Mouse (Mus musculus): ENCODE data around the gene Txn1. TPM values are rescaled to one million over a fixed set of nuclear protein-coding genes. Genes with fewer than 3 reads are reported as not detected.

Gene Txn1
- polyA plus RNA-seq, 1 experiment from 2014 or later = 563 TPM

DNA sequence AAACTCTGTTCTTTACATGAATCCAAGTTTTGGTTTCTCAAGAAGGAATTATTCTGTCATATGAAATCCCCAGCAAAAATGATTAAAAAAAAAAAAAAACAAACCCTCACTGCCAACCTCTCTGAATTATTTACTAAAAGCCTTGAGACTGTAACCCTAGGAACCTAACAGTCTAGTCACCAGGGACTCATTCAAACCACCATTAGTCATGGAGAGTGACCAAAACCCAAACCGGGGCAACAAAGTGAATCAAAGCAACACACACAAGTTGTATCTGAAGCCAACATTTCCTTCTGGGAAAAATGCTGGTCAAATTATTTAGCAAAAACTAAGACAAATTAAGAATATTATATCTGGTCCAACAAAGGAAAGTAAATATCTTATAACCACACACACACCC, 3.3 kb downstream of the Txn1 start:
- no peak for ATAC-seq (ENCODE audit: low FRiP score, low TSS enrichment)
- Histone ChIP-seq H3K9ac (ENCODE audit: low read length) (no peak overlapping the region), H3K9me3 (ENCODE audit: control insufficient read depth, low read length) (no peaks in the 10 kb centered on the region; the same call in 1 of the 2 replicates), H3K27ac (replicated peaks) (no peak overlapping the region), H3K4me3 (ENCODE audit: low read depth, low read length) (no peak overlapping the region), H3K4me1 (replicated peaks; ENCODE audit: control insufficient read depth, insufficient read depth) (peaks cover 12% of the 10 kb centered on the region; the same call in 1 of the 2 replicates), H3K4me2 (replicated peaks; ENCODE audit: low read depth) (no peak overlapping the region), H3K27me3 (ENCODE audit: control insufficient read depth, insufficient read depth, low read length) (no peaks in the 10 kb centered on the region), H3K36me3 (ENCODE audit: control insufficient read depth, insufficient read depth, low read length) (peaks cover 30% of the 10 kb centered on the region)
- WGBS = 77% methylated on average over 1 of the region's 1 CpGs
- TF ChIP-seq EP300 (optimal IDR thresholded peaks at IDR 0.05) (no peak), CTCF (IDR thresholded peaks at IDR 0.05; ENCODE audit: low read depth) (no peak)
- DNase-seq (ENCODE audit: low spot score) = no peak

DNA sequence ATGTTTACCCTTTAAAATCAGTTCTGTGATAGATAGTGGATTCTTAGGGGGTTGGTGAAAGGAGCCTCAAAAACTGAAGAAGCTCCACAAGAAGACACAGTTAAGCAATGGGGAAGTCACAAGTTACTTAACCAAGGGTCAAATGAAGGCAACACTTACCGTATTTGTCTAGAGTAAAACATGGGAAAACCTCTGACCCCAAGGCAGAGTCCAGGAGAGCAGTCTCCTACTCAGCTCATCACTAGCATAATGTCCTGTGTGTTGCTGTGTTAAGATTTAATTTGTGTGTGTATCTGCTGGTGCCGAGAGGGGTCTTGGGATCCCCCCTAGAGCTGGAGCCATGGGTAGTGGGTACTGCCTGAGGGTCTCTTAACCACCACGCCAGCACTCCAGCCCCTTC, 3.8 kb downstream of the Txn1 start:
- DNase-seq (ENCODE audit: low spot score) = no peak
- Histone ChIP-seq H3K4me1 (replicated peaks; ENCODE audit: control insufficient read depth, insufficient read depth) (peaks cover 11% of the 10 kb centered on the region; the same call in 1 of the 2 replicates), H3K27ac (replicated peaks) (no peak overlapping the region), H3K4me2 (replicated peaks; ENCODE audit: low read depth) (no peak overlapping the region), H3K9ac (ENCODE audit: low read length) (no peak overlapping the region), H3K9me3 (ENCODE audit: control insufficient read depth, low read length) (no peaks in the 10 kb centered on the region; the same call in 1 of the 2 replicates), H3K36me3 (ENCODE audit: control insufficient read depth, insufficient read depth, low read length) (peaks cover 30% of the 10 kb centered on the region), H3K4me3 (ENCODE audit: low read depth, low read length) (no peak overlapping the region), H3K27me3 (ENCODE audit: control insufficient read depth, insufficient read depth, low read length) (no peaks in the 10 kb centered on the region)
- no peak for TF ChIP-seq EP300 (optimal IDR thresholded peaks at IDR 0.05)
- TF ChIP-seq CTCF (IDR thresholded peaks at IDR 0.05; ENCODE audit: low read depth) = no peak
- 93% methylated on average over 3 of the region's 3 CpGs for WGBS
- ATAC-seq (ENCODE audit: low FRiP score, low TSS enrichment) = no peak

DNA sequence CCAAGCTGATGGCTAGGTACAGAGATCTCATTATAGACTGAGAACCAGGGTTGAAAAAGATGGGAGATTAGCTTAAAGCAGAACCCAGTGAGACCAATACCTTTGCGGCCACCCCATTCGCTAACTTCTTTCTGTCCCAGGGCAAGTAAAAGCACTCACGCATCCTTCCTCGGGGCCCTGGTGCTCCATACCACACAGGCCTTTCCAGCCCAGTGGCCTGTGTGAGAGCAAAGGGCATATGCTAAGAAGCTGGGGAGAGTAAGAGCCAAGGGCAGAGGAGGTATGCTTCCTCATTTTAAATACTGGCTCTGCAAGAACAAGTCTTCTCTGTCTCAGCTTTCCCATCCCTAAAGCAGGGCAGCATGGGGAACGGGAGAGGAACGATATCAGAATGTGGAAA, 6.3 kb downstream of the Txn1 start:
- peaks cover 41% of the 10 kb centered on the region for H3K36me3 ChIP-seq (ENCODE audit: control insufficient read depth, insufficient read depth, low read length)
- WGBS = 82% methylated on average over 6 of the region's 6 CpGs
- ATAC-seq (ENCODE audit: low FRiP score, low TSS enrichment) (no peak), DNase-seq (ENCODE audit: low spot score) (no peak)
- no peaks in the 10 kb centered on the region for H3K27me3 ChIP-seq (ENCODE audit: control insufficient read depth, insufficient read depth, low read length)
- H3K4me2 ChIP-seq (replicated peaks; ENCODE audit: low read depth) = no peak overlapping the region
- TF ChIP-seq EP300 (optimal IDR thresholded peaks at IDR 0.05) = no peak
- TF ChIP-seq CTCF (IDR thresholded peaks at IDR 0.05; ENCODE audit: low read depth) = no peak
- no peak overlapping the region for H3K27ac ChIP-seq (replicated peaks)
- no peaks in the 10 kb centered on the region; the same call in 1 of the 2 replicates for H3K9me3 ChIP-seq (ENCODE audit: control insufficient read depth, low read length)
- no peak overlapping the region for H3K4me3 ChIP-seq (ENCODE audit: low read depth, low read length)
- no peak overlapping the region for H3K9ac ChIP-seq (ENCODE audit: low read length)
- peaks cover 5% of the 10 kb centered on the region; the same call in 1 of the 2 replicates for H3K4me1 ChIP-seq (replicated peaks; ENCODE audit: control insufficient read depth, insufficient read depth)

DNA sequence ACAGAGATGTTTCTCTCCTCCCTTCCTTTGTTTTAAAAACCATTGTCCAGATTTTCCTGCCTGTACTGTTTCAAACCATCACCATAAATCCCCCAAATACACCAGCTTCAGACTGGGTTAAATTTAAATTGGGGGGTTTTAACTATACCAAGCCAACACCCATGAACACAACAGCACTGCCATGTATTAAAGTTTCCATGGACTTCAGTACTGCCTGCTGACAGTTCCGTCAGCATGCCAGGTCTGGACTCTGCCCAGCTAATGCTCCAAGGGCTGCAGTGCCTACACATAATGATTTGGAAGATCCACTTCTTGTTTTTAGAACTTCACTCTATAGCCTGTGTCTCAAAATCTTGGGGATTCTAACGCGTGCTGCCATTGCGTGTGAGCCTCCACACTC, 8.7 kb downstream of the Txn1 start:
- ATAC-seq (ENCODE audit: low FRiP score, low TSS enrichment) (no peak), DNase-seq (ENCODE audit: low spot score) (no peak)
- Histone ChIP-seq H3K27ac (replicated peaks) (no peak overlapping the region), H3K9me3 (ENCODE audit: control insufficient read depth, low read length) (no peaks in the 10 kb centered on the region; the same call in 1 of the 2 replicates), H3K27me3 (ENCODE audit: control insufficient read depth, insufficient read depth, low read length) (no peaks in the 10 kb centered on the region), H3K4me2 (replicated peaks; ENCODE audit: low read depth) (no peak overlapping the region), H3K4me1 (replicated peaks; ENCODE audit: control insufficient read depth, insufficient read depth) (0 out of 2 replicates have a peak, but pooled peaks cover 2% of the 10 kb centered on the region), H3K9ac (ENCODE audit: low read length) (no peak overlapping the region), H3K36me3 (ENCODE audit: control insufficient read depth, insufficient read depth, low read length) (peaks cover 47% of the 10 kb centered on the region), H3K4me3 (ENCODE audit: low read depth, low read length) (no peak overlapping the region)
- WGBS = 94% methylated on average over 4 of the region's 4 CpGs
- TF ChIP-seq EP300 (optimal IDR thresholded peaks at IDR 0.05) = no peak
- TF ChIP-seq CTCF (IDR thresholded peaks at IDR 0.05; ENCODE audit: low read depth) = no peak

DNA sequence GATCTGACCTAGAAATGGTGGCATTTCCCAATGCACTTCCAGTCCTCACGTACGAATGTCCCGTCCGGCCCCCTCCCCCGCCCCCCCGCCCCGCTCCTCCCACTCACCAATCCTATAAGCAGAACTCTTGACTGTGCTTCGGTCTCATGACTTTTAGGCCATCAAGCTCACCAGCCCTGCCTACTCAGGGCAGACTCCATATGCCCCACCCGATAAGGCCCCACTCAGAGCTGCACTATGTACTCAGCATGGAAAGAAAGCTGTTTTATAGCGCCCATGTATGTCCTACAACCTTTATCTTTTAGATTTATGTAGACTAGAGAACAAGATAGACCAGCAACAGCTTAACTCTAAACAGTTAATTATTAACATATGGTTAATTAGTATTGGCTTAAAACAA, 9.2 kb downstream of the Txn1 start:
- DNase-seq (ENCODE audit: low spot score) (peak; percentile 30), ATAC-seq (ENCODE audit: low FRiP score, low TSS enrichment) (peak; percentile 53)
- no peak overlapping the region for H3K9ac ChIP-seq (ENCODE audit: low read length)
- no peak overlapping the region for H3K4me3 ChIP-seq (ENCODE audit: low read depth, low read length)
- 0 out of 2 replicates have a peak, but pooled peaks cover 2% of the 10 kb centered on the region for H3K4me1 ChIP-seq (replicated peaks; ENCODE audit: control insufficient read depth, insufficient read depth)
- WGBS = 71% methylated on average over 10 of the region's 10 CpGs
- H3K9me3 ChIP-seq (ENCODE audit: control insufficient read depth, low read length) = no peaks in the 10 kb centered on the region; the same call in 1 of the 2 replicates
- no peak overlapping the region for H3K27ac ChIP-seq (replicated peaks)
- H3K27me3 ChIP-seq (ENCODE audit: control insufficient read depth, insufficient read depth, low read length) = no peaks in the 10 kb centered on the region
- TF ChIP-seq EP300 (optimal IDR thresholded peaks at IDR 0.05) (no peak), CTCF (IDR thresholded peaks at IDR 0.05; ENCODE audit: low read depth) (no peak)
- peaks cover 47% of the 10 kb centered on the region for H3K36me3 ChIP-seq (ENCODE audit: control insufficient read depth, insufficient read depth, low read length)
- H3K4me2 ChIP-seq (replicated peaks; ENCODE audit: low read depth) = no peak overlapping the region

DNA sequence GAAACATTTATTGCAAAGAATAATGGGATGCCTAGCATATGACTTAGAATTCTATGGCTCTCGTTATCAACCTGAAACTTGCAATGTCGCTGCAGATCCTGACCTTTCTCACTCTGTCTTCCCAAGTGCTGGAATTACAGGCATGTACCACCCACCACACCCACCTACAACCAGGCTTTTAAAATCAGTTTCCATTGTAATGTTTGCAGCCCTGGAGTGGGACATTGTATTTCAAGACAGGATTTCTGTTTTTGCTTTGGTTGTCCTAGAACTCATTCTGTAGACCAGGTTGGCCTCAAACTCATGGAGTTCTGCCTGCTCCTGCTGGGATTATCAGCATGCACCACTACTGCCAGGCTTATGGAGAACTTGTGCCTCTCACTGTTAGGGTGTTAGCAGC, 13.3 kb downstream of the Txn1 start:
- ATAC-seq (ENCODE audit: low FRiP score, low TSS enrichment) (no peak), DNase-seq (ENCODE audit: low spot score) (no peak)
- Histone ChIP-seq H3K27ac (replicated peaks) (no peak overlapping the region), H3K27me3 (ENCODE audit: control insufficient read depth, insufficient read depth, low read length) (no peaks in the 10 kb centered on the region), H3K9ac (ENCODE audit: low read length) (no peak overlapping the region), H3K9me3 (ENCODE audit: control insufficient read depth, low read length) (no peaks in the 10 kb centered on the region), H3K4me3 (ENCODE audit: low read depth, low read length) (no peak overlapping the region), H3K4me2 (replicated peaks; ENCODE audit: low read depth) (no peak overlapping the region), H3K4me1 (replicated peaks; ENCODE audit: control insufficient read depth, insufficient read depth) (no peaks in the 10 kb centered on the region), H3K36me3 (ENCODE audit: control insufficient read depth, insufficient read depth, low read length) (peaks cover 17% of the 10 kb centered on the region)
- TF ChIP-seq EP300 (optimal IDR thresholded peaks at IDR 0.05) = no peak
- no peak for TF ChIP-seq CTCF (IDR thresholded peaks at IDR 0.05; ENCODE audit: low read depth)
- 87% methylated on average over 2 of the region's 2 CpGs for WGBS
